Mouse (Mus musculus) liver (tissue): ENCODE data around the gene Rab3b.

Experiments used
- DNase-seq: peaks from one replicate; pipeline ENCODE4 v3.0.0-alpha.2; 2020; ENCODE audit warnings: mixed read lengths

Rab3b gene

DNA sequence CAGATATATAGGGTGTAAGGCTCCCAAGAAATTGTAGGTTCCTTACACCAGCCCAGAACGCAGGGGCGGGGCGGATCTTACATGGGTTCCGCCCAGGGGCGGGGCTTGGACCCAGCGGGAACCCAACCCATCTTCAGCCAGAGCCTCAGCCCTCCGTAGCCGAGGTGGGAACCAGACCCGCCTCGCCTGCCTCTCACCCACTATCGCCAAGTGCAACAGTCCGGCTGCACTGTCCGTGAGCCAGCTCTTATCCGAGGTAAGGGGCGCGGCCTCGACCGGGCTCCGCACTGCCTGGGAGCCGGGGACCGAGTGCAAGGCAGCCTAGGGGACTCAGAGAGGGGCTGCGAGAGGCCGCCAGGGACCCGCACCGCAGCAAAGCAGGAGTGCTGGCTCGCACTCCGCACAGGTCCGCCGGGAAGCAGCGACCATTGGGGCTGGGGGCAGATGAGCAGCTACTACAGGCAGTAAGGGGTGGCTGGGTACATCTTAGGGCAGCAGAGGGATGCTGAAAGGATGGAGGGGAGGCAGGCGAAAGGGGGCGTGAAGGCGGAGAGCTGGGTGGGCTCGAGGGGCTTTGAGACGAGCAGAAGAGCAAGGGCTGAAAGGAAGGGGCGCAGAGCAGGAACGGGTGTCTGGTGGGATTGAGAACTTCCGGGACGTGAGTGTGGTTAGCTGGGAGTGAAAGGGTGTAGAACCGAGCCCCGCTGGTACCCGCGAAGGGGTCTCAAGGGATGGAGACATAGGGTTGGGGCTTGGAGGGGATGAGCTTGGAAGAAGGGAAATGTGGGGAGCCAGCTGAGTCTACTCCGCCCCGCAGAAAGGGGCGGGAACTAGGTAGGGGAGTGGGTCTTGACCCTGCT is at the start of gene Rab3b:
Rab3b (plus strand) TSS at position 101 of the 860 bp plus-strand sequence.
- DNase-seq = peak; percentile 90

DNA sequence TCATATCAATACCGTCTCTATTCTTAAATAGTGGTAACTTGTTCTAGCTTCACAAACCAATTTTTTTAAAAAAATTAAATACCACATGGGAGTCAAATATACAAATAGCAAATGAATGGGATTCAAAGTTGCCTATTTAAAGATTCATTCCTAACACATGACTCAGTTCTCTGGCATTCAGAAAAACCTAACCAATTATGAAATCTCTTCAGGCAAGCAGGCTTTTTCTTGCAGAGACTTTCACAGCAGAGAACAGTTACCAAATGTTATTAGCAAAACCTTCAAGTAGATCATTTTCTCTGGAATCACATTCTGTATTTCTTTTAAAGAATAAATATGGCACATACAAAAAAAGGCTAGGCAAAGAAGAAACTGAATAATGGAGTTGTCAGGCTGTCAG is 48.2 kb upstream of the Rab3b start:
- no peak for DNase-seq

DNA sequence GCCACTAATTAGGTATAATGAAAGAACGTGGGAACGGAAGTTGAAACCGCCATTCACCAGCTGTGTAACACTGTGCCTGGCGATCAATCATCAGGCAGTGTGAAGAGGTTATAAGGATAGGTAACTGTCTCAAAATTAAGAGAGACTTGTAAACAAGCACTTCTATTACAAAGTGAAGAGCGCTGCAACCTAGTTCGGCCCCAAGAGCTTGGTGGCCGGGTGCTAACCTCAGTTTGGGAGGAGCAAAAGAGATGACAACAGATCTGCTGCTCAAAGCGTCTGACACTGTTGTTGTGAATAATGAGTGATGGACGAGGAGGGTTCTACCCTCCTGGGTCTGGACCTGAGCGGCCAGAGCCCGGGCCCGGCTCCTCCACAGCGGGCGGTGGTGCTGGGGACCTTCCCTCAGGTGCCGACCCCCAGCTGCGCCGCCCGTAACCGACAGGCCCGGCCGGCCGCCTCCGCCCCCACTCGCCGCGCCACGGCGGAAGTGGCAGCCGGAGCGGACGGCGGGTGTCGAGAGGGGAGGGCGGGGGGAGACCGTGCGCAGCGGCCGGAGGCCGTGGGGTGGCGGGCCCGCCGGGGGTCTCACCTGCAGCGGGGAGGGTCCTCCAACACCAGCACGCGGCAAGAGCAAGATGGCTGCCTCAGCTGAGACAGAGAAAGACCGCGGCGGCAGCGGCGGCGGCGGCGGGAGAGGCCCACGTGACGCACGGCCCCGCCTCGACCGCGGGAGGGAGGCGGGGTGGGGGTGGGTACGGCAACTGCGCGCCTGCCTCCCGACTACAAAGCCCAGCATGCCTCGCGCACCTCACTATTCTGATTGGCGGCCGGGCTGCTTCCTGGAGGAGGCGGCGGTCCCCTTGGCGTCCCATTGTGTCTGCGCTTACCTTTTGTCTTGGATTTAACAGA is 45.7 kb upstream of the Rab3b start, which contains the start of gene Btf3l4:
Btf3l4 (minus strand) TSS at position 699 of the 912 bp plus-strand sequence.
- DNase-seq = peak; percentile 95

DNA sequence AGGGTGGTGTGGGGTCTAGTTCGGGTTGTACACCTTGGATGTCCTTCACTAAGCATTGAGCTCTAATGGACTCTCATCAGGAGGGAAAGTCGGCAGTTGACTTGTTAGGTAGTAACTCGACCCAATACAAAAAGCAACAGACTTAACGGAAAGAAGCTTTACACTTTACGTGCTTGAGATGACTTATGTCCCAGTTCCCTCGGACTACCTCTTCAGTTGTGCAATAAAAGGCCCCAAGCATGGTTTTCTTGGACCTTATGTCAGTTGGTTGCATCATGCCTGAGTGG is 45.1 kb upstream of the Rab3b start:
- no peak for DNase-seq

DNA sequence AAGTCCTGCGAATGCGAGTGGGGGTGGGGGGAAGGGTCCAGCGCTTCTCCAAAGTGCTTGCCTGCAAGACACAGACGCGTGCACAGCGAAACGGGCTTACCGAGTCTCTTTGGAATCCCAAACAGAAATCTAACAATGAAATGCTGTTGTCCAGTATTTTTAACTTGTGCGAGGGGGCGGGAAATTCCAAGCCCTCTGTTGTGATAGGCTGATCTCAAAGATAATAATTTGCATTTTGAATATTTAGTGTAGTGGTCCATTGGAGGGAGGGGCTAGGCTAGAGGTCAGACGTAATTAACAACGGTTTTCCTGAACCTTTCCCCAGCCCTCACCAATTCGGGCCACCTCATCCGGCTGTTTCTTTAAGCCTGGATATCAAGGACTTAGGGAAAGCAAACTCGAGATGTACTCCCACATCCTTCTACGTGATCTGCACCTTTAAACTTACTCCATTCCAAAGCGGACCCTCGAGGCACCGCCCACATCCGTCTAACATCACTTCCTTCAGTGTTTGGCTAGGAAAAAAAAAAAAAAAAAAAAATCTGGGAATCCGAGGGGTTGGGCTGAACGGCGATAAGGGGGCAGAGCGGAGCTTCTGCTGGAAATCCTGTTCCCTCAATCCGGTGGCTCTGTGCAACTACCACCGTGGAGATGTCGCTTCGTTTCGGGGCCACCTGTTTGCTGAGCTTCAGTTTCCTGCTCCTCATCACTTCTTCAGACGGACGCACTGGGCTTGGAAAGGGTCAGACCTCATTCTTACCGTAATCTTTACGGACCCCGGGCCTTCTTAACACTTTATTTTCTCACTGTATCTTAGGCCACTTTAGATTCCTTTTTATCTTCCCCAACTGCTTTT is 44.5 kb upstream of the Rab3b start, which contains the start of gene Txndc12:
Txndc12 (plus strand) TSS at position 487 of the 856 bp plus-strand sequence.
- peak; percentile 82 for DNase-seq

DNA sequence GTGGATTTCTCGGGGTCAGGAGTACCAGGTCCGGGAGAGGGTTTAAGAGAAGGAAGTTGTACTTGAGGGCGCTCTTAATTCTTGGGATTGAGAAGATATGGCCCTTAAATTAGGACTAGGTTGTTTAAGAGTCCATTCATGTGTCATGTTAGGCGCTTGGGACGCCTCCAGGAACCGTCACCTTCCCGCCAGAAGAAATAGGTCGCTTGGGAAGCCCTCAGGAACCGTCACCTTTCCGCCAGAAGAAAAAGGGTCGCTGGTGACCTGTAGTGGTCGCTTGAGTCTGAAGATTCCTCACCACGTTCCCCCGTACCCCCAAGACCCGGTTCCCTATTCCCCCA is 43.9 kb upstream of the Rab3b start:
- DNase-seq = peak; percentile 4

DNA sequence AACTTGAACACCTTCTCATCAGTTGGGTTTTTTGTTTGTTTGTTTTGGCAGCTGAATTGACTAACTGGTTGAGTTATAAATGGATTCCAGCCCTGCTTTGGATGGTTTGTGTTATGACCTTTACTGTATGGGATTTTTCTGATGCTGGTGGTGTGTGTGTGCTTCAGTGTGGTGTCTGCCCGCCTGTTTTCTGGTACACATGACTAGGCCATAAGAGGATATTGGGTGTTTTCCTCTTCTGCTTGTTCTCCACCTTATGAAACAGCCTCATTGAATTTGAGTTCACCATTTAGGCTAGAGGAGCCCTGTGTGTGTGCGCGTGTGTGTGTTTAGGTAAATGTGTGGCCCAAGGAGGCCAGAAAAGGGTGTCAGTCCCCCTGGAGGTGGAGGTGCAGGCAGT is 43.4 kb upstream of the Rab3b start:
- no peak for DNase-seq

DNA sequence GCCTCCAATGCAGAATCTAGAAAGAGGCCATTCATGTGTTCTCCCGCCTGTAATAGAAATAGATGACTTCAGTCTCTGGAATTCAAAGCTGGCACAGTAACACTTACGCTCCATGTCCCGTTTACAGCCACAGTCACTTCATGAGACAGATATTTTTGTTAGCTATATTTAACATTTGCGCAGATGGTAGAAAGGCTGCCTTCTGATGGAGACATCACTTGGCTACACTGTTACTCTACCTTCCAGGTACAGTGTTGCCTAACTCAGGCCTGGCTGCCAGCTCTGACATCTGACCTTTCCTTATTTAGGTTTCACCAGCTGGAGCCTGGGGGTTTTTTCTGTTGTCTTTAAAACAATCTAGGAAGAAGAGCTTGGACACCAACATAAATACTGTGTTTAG is 40.8 kb upstream of the Rab3b start:
- DNase-seq = no peak

DNA sequence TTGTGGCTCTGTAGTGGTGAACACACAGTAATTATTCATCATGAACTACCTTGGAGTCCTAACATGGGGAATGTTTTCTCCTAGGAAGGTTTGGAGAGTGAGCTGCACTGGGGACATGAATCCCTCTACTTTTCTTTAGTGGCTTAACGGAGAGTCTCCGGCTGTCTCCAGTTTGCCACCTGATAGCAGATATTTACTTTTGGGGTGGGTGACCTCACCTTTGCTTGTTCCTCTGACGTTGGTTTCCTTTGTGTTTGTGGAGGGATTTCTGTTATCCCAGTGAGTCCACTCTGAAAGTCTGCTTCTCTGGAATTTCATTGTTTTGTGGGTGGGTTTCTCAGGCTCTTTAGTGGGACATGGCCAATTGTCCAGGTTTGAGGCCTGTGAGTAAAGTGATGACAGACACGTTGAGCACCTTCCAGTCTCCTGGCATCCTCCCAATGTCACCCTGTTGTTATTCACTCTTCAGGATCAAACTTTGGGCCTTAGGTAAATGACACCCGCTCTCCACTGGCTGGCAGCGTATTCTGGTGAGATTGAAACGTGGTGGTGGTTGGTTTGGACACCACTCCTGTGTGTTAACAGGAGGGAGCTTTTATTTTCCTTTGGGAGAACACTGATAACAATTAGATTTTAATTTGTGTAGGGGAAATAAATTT is 36.8 kb upstream of the Rab3b start:
- DNase-seq = no peak

DNA sequence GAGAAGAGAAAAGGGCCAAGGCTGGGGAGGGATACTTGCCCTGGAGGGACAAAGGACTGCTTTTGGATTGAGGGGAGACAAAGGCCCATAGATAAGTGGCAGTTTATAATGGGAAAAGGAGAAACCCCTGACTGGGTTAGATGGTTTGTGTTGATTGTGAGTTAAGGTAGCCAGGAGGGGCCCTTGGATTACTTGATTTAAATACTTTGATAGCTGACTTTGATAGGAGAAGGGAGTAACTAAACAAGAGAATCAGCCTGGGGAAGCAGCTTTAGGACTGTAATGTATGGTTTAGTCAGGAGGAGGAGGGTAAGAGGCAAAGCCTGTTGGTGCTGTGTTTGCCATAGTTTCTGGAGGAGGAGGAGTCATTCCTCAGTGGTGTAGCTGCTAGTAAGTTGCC is 35.5 kb upstream of the Rab3b start:
- no peak for DNase-seq

DNA sequence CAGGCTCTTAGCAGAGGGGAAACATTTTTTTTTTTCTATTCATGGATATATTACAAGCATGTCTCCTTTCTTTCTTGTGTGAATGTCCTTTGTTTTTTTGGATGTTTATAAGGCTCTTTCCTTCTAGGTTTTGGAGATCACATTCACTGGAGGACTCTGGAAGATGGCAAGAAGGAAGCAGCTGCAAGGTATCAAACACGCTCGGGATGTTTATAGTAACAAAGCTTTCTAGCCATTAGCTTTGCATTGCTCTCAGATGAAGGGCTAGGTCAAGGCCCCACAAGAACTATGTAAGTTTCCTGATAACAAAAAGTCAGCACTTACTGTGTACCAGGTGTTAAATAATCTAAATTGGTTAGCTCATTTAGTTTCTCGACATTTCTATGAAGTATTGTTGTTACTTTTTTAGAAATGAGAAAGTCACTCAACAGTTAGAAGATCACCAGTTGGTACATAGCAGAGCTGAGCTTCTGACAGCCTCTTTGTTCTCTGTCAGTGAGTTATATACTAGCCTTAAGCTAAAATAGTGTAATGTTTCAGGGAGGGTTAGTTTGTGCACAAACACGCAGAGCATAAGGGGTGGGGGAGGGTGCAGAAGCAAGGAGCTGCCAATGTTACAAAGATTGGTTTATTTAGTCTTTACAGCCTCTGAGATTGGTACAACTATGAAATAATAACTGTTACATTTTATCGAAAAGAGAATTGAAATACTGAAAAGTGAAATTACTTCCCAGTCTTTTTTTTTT is 32.9 kb upstream of the Rab3b start:
- DNase-seq = no peak

DNA sequence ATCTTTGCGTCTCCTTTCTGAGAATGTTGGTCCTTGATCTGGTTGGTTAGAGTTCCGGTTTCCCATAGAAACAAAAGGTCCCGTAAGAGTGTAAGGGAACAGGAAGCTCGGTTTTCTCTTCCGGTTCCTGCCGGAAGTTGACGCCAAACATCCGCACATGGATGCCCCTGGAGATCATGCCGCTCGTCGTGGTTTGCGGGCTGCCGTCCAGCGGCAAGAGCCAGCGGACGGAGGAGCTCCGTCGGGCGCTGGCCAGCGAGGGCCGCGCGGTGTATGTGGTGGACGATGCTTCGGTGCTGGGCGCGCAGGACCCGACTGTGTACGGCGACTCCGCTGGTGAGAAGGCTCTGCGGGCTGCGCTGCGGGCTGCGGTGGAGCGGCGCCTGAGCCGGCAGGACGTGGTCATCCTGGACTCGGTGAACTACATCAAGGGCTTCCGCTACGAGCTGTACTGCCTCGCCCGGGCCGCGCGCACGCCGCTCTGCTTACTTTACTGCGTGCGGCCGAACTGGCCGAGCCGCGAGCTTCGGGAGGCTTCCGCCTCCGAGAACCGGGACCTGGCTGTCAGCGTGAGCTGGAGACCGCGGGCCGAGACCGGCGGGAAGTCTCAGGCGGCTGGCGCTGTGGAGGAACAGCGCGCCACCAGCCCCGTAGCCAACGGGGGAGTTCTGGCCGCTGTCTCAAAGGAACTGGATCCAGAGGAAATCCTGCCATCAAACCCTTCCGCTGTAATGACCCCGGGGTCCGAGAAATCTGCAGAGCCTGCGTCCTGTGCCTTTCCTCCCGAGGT is 31.0 kb upstream of the Rab3b start, which contains the start of gene Kti12:
Kti12 (plus strand) TSS at position 71 of the 790 bp plus-strand sequence.
- DNase-seq = peak; percentile 78

DNA sequence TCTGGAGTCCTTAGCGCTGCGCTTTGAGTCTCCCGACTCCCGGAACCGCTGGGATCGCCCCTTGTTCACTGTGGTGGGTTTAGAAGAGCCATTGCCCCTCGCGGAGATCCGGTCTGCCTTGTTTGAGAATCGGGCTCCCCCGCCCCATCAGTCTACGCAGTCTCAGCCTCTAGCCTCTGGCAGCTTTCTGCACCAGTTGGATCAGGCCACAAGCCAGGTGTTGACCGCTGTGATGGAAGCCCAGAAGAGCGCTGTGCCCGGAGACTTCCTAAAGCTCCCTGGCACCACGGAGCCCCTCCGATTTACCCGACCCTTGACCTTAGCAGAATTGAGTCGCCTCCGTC is 30.4 kb upstream of the Rab3b start, which contains the start of gene A730015C16Rik:
A730015C16Rik (minus strand) TSS at position 115 of the 344 bp plus-strand sequence.
- DNase-seq = peak; percentile 32

DNA sequence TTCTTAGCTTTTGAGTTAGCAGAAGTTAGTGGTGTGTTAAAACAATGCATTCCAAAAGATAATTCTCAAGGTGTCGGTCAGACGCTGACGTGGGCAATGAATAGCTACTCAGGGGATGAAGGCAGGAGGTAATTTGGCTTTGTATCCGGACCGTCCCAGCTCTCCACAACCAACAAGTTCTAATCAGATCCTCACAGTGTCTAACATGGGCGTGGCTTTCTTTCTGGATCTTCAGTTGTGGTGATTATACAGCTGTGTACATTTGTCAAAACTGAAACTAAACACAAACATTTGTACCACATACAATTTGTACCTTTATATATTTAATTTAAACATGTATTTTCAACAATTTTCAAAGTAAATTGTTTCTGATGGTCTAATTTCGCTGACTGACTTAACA is 12.1 kb upstream of the Rab3b start:
- DNase-seq = peak; percentile 42

DNA sequence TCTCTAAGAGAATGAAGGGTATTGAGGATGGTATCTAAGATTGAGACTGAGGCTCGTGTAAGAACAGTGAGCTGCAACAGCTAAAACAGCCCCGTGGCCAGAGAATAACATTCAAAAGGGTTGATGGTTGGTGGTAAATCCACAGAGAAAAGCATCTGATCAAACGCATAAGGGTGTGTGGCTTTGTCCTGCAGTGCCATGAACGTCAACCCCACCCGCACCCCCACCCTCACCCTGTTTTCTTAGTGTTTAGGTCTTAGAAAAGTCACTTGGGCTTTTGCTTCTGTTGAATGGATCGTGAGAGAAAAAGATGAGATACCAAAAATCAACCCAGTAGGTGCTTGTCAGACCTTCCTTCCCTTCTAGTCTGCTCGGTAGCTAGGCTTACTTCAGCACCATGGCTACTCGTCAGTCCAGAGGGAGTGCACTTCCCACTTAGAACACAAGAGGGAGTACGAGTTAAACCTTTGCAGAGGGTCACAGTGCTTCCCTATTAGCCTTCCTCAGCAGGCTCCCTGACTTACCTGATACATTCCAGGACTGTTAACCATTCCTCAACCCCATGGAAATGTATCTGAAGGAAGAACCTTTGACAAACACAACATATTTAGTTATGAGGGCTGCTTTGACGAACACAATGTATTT is 9.0 kb upstream of the Rab3b start:
- DNase-seq = peak; percentile 81

DNA sequence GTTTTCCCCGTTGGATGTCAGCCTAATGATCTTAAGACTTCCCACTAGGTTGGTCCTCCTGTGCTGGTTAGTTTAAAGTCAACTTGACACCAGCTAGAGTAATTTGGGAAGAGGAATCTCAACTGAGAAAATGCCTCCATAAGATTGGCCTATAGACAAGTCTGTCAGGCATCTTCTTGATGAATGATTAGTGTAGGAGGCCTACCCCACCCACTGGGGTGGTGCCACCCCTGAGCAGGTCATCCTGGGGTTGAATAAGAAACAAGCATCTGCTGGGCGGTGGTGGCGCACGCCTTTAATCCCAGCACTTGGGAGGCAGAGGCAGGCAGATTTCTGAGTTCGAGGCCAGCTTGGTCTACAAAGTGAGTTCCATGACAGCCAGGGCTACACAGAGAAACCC is 5.1 kb upstream of the Rab3b start:
- no peak for DNase-seq

DNA sequence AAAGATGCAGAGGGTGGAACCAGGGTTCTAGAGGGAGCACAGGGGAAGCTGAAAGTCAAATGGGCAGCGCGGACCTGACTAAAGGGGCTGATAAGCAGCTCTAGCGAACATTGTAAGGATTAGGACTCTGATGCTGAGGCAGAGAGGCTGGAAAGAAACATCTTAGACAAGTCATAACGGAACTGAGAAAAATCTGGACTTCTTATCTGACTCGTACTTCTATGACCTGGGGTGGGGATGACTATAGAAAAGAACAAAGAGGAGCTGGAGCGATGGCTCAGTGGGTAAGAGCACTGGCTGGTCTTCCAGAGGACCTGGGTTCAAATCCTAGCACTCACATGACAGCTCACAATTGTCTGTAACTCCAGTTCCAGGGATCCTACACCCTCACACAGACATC is 962 bp upstream of the Rab3b start:
- no peak for DNase-seq

DNA sequence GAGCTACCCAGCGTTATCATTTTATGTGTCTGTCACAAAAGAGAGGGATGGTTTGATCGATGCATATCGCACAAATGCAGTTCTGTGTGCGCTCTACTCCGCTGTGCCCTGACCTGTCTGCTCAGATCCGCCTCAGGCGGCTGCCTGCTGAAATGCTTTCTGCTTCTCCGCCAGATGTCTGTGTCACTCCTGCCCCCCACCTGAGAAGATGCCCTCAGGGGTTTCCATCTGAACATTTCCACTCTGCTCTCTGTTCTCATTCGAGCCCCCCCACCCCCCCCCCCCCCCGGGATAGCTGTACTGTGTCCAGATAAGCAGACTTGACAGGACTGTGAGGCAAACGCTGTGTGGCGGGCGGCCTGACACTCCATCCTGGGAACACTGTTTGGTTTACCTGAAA is 5.0 kb downstream of the Rab3b start:
- no peak for DNase-seq

DNA sequence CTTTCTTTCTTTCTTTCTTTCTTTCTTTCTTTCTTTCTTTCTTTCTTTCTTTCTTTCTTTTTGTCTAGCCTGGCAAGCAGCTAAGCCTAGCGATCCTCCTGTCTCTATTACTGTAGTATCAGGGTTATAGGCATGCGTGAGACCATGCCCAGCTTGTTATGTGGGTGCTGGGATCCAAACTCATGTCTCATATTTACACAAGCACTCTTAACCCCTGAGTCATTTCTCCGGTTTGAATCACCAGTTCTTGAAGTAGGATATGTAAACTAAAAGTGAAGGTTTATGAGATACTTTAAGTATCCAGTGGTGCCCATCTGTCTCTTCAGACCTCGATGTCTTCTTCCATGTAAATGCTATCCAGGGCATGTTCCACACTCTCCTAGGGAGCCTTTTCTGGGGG is 8.6 kb downstream of the Rab3b start:
- DNase-seq = no peak

DNA sequence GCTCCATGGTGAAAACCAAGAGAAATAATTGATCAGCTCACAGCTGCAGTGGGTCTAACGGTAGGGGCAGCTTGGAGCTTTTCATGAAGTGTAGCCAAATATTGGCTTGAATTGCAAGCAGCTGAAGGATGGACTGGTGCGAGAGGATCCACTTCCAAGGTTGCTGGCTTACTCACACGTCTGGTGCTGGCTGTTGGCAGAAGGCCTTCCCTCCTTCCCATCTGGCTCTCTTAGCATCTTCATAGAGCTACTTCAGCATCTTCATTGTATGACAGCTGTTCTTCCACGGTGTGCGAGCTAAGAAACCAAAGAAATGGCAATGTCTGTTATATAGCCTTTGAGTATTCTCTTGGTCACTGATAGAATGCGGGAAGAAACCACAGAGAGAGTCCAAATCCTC is 12.0 kb downstream of the Rab3b start:
- no peak for DNase-seq
